Mouse (Mus musculus) intestine, embryonic 16.5 days (tissue): Measurements from ENCODE around the gene Slc6a20a. TPM values are rescaled to one million over a fixed set of nuclear protein-coding genes. Genes with fewer than 3 reads are reported as not detected.
A peak's percentile ranks its signal among the peaks of the same experiment; 100 is the strongest.
"Not testable (repeated sequence)": the region's sequence is repeated elsewhere in the genome, so short reads cannot be mapped to it uniquely, and the experiment has no call there.

Experiments
- ATAC-seq: fragments of 200-750 bp; cut with Nextera tagmentation; 2 replicates; pipeline ENCODE4 v1.8.0; 2017; ENCODE audit warnings: moderate TSS enrichment, moderate library complexity
- H3K27ac ChIP-seq: fragments of 300-500 bp; sonication (generic); 2 replicates; pipeline ENCODE4 v1.5.1; 2014; ENCODE audit warnings: mild to moderate bottlenecking, low read length
- H3K27me3 ChIP-seq: fragments of 300-500 bp; sonication (generic); replicated peaks from 2 replicates; pipeline ENCODE4 v1.6.1; 2014; ENCODE audit warnings: low read length, control low read depth, mixed read lengths; ENCODE audit not compliant: control insufficient read depth, insufficient read depth
- H3K36me3 ChIP-seq: fragments of 300-500 bp; sonication (generic); 2 replicates; pipeline ENCODE4 v1.6.1; 2014; ENCODE audit warnings: low read length, control low read depth; ENCODE audit not compliant: control insufficient read depth, insufficient read depth
- H3K4me1 ChIP-seq: fragments of 300-500 bp; sonication (generic); 2 replicates; pipeline ENCODE4 v1.6.1; 2014; ENCODE audit warnings: low read length, control low read depth, mixed read lengths; ENCODE audit not compliant: control insufficient read depth, insufficient read depth
- H3K4me2 ChIP-seq: fragments of 300-500 bp; sonication (generic); 2 replicates; pipeline ENCODE4 v1.6.1; 2014; ENCODE audit warnings: low read depth, low read length, control low read depth
- H3K4me3 ChIP-seq: fragments of 300-500 bp; sonication (generic); 2 replicates; pipeline ENCODE4 v1.5.1; 2014; ENCODE audit warnings: mild to moderate bottlenecking, low read length
- H3K9ac ChIP-seq: fragments of 300-500 bp; sonication (generic); 2 replicates; pipeline ENCODE4 v1.6.1; 2014; ENCODE audit warnings: low read depth, low read length
- H3K9me3 ChIP-seq: fragments of 300-500 bp; sonication (generic); 2 replicates; pipeline ENCODE4 v1.6.1; 2016; ENCODE audit warnings: low read length, control low read depth; ENCODE audit not compliant: control insufficient read depth
- WGBS: fragments of 180-500 bp; shearing (Covaris S2); extraction: QIAGEN DNeasy Blood & Tissue Kit; methylation state at CpG from one replicate; pipeline ENCODE4 v1.1.7; 2014; 5-methylcytosine and 5-hydroxymethylcytosine counted together
- polyA plus RNA-seq: library from polyadenylated mRNA; unstranded; fragments of >200 nt; fragmentation: Nextera tagmentation; extraction: Ambion mirVana; gene quantifications from 2 replicates; pipeline ENCODE4 v1.2.1, GENCODE M21; 2015

Gene Slc6a20a
- polyA plus RNA-seq, 1 experiment from 2014 or later, result 32.5 TPM

DNA sequence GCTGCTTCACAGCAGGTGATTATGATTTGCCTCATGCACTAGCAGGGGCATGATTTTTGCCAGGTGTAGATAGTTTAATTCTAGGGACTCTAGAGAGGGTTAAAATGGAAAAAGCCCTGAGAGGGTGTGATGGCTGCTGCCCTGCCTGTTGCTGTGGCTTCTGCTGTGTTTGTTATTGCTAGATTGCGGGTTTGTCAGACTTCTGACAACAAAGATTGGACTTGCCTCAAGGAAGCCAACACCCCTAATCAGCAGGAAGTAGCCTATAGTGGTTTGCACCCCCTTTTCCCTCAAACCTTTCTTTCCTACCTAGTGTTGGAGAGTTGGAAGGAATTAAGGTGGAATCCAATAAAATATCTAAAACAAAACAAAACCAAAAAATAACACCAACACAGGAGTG lies 9.5 kb upstream of the Slc6a20a start:
- H3K27ac ChIP-seq, result no peak overlapping the region
- H3K4me1 ChIP-seq, result no peaks in the 10 kb centered on the region
- no peak for ATAC-seq
- H3K9ac ChIP-seq, result no peak overlapping the region
- H3K36me3 ChIP-seq, result no peaks in the 10 kb centered on the region; the same call in 1 of the 2 replicates
- WGBS, result 80% methylated on average over 1 of the region's 1 CpGs
- H3K4me3 ChIP-seq, result no peak overlapping the region
- H3K27me3 ChIP-seq, result no peaks in the 10 kb centered on the region
- no peak overlapping the region for H3K4me2 ChIP-seq
- H3K9me3 ChIP-seq, result no peaks in the 10 kb centered on the region

DNA sequence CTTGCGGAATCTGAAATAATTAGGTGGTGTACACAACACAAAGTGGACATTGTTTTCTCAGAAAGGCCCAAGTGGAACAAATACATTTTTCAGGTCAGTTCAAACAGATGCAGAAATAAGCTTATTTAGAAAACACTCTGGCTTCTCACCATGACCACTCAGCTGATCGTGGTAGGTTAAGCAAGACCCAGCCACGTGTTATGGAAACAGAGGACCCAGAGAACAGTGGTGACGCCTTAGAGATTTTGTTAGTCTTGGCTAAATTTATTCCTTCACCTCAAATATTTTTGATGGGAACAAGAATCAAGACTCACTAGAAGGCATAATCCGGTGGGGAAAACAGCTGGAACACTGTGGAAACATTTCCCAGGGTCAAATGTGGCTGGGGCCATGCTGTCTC lies 7.5 kb upstream of the Slc6a20a start:
- Histone ChIP-seq H3K27me3 (no peaks in the 10 kb centered on the region), H3K9ac (no peak overlapping the region), H3K4me2 (no peak overlapping the region), H3K4me1 (no peaks in the 10 kb centered on the region), H3K9me3 (no peaks in the 10 kb centered on the region), H3K4me3 (no peak overlapping the region), H3K36me3 (no peaks in the 10 kb centered on the region), H3K27ac (no peak overlapping the region)
- no peak for ATAC-seq
- WGBS, result 85% methylated on average over 5 of the region's 5 CpGs

DNA sequence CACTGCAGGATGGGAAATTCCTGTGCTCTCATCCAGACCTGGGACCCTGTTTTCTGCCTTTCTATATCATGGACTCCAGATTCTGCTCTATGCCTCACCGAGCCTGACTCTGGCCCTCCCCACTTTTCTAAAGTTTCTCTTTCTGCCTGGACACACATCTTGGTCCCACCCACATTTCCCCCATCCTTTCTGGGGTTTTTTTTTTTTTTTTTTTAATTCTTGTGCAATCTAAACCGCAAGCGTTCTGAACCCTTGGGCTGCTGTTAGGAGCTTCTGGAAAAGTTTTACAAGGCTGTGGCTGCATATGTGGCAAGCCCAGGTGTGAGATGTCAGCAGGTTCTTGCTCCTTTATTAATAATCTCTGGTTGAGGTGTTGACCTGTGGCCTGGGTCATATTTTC lies 5.0 kb upstream of the Slc6a20a start:
- Histone ChIP-seq H3K36me3 (no peaks in the 10 kb centered on the region), H3K9me3 (no peaks in the 10 kb centered on the region), H3K9ac (no peak overlapping the region), H3K4me2 (no peak overlapping the region), H3K4me3 (no peak overlapping the region), H3K27ac (no peak overlapping the region), H3K4me1 (peaks cover under 1% of the 10 kb centered on the region), H3K27me3 (peaks cover 5% of the 10 kb centered on the region; the same call in 1 of the 2 replicates)
- ATAC-seq, result no peak
- WGBS, result 48% methylated on average over 3 of the region's 3 CpGs

DNA sequence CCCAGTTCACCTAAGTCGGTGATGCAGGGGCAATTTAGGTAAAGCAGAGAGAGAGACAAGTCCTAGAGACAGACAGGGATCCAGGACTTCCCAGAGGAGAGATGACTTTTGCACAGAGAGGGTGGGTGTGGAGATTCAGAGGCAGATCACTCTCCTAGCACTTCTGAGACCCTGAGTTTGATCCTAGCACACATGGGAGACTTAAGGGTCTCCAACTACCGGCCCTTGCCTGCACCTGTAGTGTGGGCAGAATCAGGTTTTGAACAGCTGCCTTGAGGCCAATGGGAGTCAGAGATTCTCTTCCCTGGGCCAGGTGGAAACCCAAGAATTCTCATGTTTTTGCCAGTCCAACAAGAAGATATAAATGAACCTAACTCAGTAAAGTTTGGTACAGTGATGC lies 513 bp upstream of the Slc6a20a start:
- ATAC-seq, result no peak; the same call in 1 of the 2 replicates
- 22% methylated on average over 2 of the region's 2 CpGs for WGBS
- H3K4me2 ChIP-seq, result peak overlapping the region; percentile 80

DNA sequence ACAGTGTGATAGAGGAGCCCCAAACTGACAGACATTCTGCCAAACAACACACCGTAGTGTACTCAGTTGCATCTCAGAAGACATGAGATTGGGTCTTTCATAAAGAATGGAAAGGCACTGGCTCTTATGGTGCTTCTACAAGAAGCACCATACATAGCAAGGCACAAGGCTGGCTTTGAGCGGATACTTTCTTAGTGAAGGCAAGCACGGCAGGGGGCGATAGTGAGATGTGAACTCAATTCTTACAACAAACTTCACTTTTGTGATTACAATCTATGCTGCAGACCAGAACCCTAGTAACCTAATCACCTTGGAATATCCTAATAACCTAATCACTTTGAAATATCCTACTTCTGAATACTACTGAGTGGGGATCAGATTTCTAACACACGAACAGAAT lies 13.0 kb downstream of the Slc6a20a start:
- 0 out of 2 replicates have a peak, but pooled peaks cover 2% of the 10 kb centered on the region for H3K4me1 ChIP-seq
- no peaks in the 10 kb centered on the region for H3K36me3 ChIP-seq
- no peaks in the 10 kb centered on the region for H3K27me3 ChIP-seq
- no peak overlapping the region for H3K9ac ChIP-seq
- WGBS, result 52% methylated on average over 5 of the region's 5 CpGs
- H3K4me2 ChIP-seq, result no peak overlapping the region
- no peak for ATAC-seq
- H3K27ac ChIP-seq, result no peak overlapping the region
- no peak overlapping the region for H3K4me3 ChIP-seq
- H3K9me3 ChIP-seq, result no peaks in the 10 kb centered on the region

More for the DNA sequence above, 513 bp upstream of the Slc6a20a start:
- no peak overlapping the region for H3K27ac ChIP-seq
- H3K36me3 ChIP-seq, result no peaks in the 10 kb centered on the region
- H3K27me3 ChIP-seq, result peaks cover 7% of the 10 kb centered on the region; the same call in 1 of the 2 replicates
- H3K4me1 ChIP-seq, result peaks cover 3% of the 10 kb centered on the region
- H3K9ac ChIP-seq, result peak overlapping the region; percentile 76; the same call in 1 of the 2 replicates
- no peaks in the 10 kb centered on the region for H3K9me3 ChIP-seq
- peak overlapping the region; percentile 61 for H3K4me3 ChIP-seq

DNA sequence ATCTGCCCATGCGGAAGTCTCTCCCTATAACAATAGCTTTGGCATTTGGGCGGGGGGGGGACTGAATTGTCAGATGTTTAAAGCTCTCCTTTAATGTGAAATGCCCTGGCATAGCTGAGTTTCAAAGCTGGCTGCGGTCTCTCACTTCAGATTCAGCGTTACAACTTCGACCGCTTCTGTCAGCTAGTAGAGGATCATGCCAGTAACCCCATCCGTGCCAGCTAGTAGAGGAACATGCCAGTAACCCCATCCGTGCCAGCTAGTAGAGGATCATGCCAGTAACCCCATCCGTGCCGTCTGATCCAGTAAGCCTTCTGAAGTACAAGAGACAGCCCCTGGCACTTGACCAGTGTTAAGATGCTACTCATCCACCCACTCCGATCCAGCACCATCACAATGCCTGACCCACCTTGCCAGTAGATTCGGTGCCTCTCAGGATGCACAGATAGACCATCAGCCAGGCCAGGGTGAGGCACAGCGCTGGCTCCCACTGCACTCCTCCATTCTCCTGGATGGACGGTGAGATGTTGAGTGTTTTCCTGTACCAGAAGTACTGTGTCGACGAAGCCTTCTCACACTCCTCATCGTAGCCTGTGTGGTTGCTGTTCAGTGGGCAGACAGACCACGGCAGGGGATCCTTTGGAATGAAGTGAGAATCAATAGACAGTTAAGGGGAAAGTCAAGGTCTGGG lies 18.6 kb downstream of the Slc6a20a start:
- not testable (repeated sequence) for H3K9me3 ChIP-seq, H3K4me3 ChIP-seq, H3K27ac ChIP-seq, H3K4me2 ChIP-seq, H3K36me3 ChIP-seq, H3K4me1 ChIP-seq, H3K9ac ChIP-seq, ATAC-seq, H3K27me3 ChIP-seq
- 89% methylated on average over 17 of the region's 18 CpGs for WGBS

DNA sequence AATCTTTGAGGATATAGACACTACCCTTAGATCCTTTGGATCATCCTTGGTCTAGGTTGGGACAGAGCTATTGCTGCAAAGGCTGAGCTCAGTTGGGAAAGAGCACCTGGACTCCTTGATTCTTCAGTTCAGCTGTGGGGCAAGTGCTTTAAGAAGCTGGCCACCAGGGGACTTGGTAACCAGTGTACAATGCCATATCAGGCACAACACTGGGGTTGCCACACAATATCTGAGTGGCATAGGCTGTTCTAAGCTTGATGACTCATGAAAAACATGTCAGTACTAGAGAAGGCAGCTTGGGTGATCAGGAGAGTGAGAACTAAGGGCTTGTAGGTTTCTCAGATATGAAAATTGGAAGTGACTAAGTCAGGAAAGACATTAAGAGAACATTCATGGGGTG lies 19.7 kb downstream of the Slc6a20a start:
- no peaks in the 10 kb centered on the region for H3K27me3 ChIP-seq
- H3K27ac ChIP-seq, result no peak overlapping the region
- H3K4me3 ChIP-seq, result no peak overlapping the region
- no peak overlapping the region for H3K9ac ChIP-seq
- no peak overlapping the region for H3K4me2 ChIP-seq
- ATAC-seq, result no peak
- H3K36me3 ChIP-seq, result no peaks in the 10 kb centered on the region
- H3K4me1 ChIP-seq, result 0 out of 2 replicates have a peak, but pooled peaks cover 2% of the 10 kb centered on the region
- no peaks in the 10 kb centered on the region for H3K9me3 ChIP-seq

DNA sequence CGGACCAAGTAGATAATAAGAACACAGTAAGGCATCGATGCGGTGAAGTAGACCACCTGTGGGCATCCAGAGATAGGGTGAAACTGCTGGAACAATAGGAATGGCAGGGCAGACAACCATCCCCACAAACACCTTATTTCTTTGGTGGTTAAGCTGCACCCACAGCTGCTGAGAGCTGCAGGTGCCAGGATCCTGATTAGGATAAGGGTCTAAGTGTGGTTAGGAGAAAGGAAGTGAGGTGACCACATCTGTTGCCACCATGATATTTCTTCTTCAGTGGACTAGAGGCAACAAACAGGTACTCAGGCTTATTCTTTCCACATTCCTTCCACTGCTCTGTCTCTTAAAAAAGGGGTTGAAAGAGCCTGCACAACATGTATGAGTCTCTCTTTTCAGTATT lies 21.2 kb downstream of the Slc6a20a start:
- WGBS, result 81% methylated on average over 3 of the region's 3 CpGs
- Histone ChIP-seq H3K9me3 (no peaks in the 10 kb centered on the region), H3K4me3 (no peak overlapping the region), H3K27me3 (no peaks in the 10 kb centered on the region), H3K27ac (no peak overlapping the region), H3K4me1 (no peaks in the 10 kb centered on the region), H3K4me2 (no peak overlapping the region), H3K36me3 (no peaks in the 10 kb centered on the region), H3K9ac (no peak overlapping the region)
- ATAC-seq, result no peak

DNA sequence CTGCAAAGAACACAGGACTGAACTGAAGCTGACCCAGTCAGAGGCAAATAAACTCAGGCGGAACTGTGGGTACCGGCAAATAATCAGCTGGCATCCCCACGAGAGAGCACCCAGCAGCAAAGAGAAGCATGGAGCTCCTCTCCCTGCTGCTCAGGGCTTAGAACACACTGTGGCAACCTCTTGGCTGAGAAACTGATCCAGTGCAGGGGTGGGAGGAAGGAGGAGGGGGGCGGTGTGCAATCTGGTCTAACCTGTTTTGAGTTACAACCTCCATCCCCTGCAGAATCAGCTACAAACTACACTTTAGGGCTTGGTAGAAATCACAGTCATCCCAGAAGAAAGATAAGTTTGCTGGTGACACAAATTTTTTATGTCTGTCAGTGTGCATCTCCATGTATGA lies 27.3 kb downstream of the Slc6a20a start:
- peak; percentile 84 for ATAC-seq

More for the DNA sequence above, 27.3 kb downstream of the Slc6a20a start:
- Histone ChIP-seq H3K4me3 (no peak overlapping the region), H3K36me3 (no peaks in the 10 kb centered on the region), H3K4me1 (peaks cover 3% of the 10 kb centered on the region; the same call in 1 of the 2 replicates), H3K9ac (no peak overlapping the region), H3K9me3 (no peaks in the 10 kb centered on the region), H3K4me2 (no peak overlapping the region), H3K27me3 (no peaks in the 10 kb centered on the region), H3K27ac (0 out of 2 replicates have a peak overlapping the region, but pooled peaks have one; percentile 0)
- WGBS, result 41% methylated on average over 4 of the region's 4 CpGs
